23 mouse cellular contexts compared by ENCODE assay signal in genomic region chr9:92360691-92361310, GRCm38 (mm10). TPM values are rescaled to one million over a fixed set of nuclear protein-coding genes. Genes with fewer than 3 reads are reported as not detected.
DNase-seq lines count a peak whose midpoint lies in the region; ATAC-seq lines count a peak whose summit lies in the region.
"Had no signal": no experiment of that assay in that cellular context is flagged by ENCODE, and none has a peak within 500 bp of the region (broad histone marks: within the 10 kb centered on the region; RNA-seq: fewer than 3 reads in every experiment).

No protein-coding gene starts in this region.

- no peaks in the 10 kb centered on the region for H3K9me3 ChIP-seq in hindbrain, embryonic 12.5 days (replicated peaks)
- H3K9me3 ChIP-seq in hindbrain, embryonic 10.5 days, result no peaks in the 10 kb centered on the region
- H3K9me3 ChIP-seq in neural tube, embryonic 15.5 days (replicated peaks), result no peaks in the 10 kb centered on the region
- no peaks in the 10 kb centered on the region for H3K9me3 ChIP-seq in limb, embryonic 10.5 days (replicated peaks)
- H3K9me3 ChIP-seq: embryonic facial prominence, embryonic 10.5 days; forebrain, embryonic 10.5 days; heart, embryonic 10.5 days; hindbrain, embryonic 15.5 days had no signal

- no peaks in the 10 kb centered on the region for H3K36me3 ChIP-seq in hindbrain, embryonic 12.5 days
- no peaks in the 10 kb centered on the region for H3K36me3 ChIP-seq in hindbrain, embryonic 10.5 days
- H3K36me3 ChIP-seq in neural tube, embryonic 15.5 days, result no peaks in the 10 kb centered on the region
- H3K36me3 ChIP-seq in limb, embryonic 10.5 days, result no peaks in the 10 kb centered on the region
- H3K36me3 ChIP-seq: embryonic facial prominence, embryonic 10.5 days; forebrain, embryonic 10.5 days; heart, embryonic 10.5 days; hindbrain, embryonic 15.5 days had no signal

- H3K27ac ChIP-seq in hindbrain, embryonic 12.5 days, result no peak overlapping the region
- H3K27ac ChIP-seq in hindbrain, embryonic 10.5 days, result no peak overlapping the region
- no peak overlapping the region for H3K27ac ChIP-seq in neural tube, embryonic 15.5 days (replicated peaks)
- no peak overlapping the region for H3K27ac ChIP-seq in limb, embryonic 10.5 days
- H3K27ac ChIP-seq: embryonic facial prominence, embryonic 10.5 days; forebrain, embryonic 10.5 days; heart, embryonic 10.5 days; hindbrain, embryonic 15.5 days had no signal

- no peaks in the 10 kb centered on the region for H3K4me1 ChIP-seq in hindbrain, embryonic 12.5 days
- no peaks in the 10 kb centered on the region for H3K4me1 ChIP-seq in hindbrain, embryonic 10.5 days (replicated peaks)
- no peaks in the 10 kb centered on the region for H3K4me1 ChIP-seq in neural tube, embryonic 15.5 days
- no peaks in the 10 kb centered on the region for H3K4me1 ChIP-seq in limb, embryonic 10.5 days
- H3K4me1 ChIP-seq: embryonic facial prominence, embryonic 10.5 days; forebrain, embryonic 10.5 days; heart, embryonic 10.5 days; hindbrain, embryonic 15.5 days had no signal

- peak; percentile 46; the same call in 1 of the 2 replicates for ATAC-seq in hindbrain, embryonic 12.5 days (ENCODE audit: low FRiP score)
- peak; percentile 59; the same call in 1 of the 2 replicates for ATAC-seq in neural tube, embryonic 15.5 days (ENCODE audit: low FRiP score)
- ATAC-seq: forebrain, embryonic 14.5 days had no signal

- no peaks in the 10 kb centered on the region for H3K27me3 ChIP-seq in hindbrain, embryonic 12.5 days
- no peaks in the 10 kb centered on the region for H3K27me3 ChIP-seq in hindbrain, embryonic 10.5 days (ENCODE audit: insufficient read depth, poor library complexity, severe bottlenecking)
- no peaks in the 10 kb centered on the region for H3K27me3 ChIP-seq in neural tube, embryonic 15.5 days (replicated peaks)
- H3K27me3 ChIP-seq in limb, embryonic 10.5 days (ENCODE audit: low read depth, poor library complexity, severe bottlenecking), result no peaks in the 10 kb centered on the region
- H3K27me3 ChIP-seq: hindbrain, embryonic 15.5 days had no signal

- WGBS in hindbrain, embryonic 12.5 days, result 54% methylated on average over 1 of the region's 1 CpGs
- WGBS in hindbrain, embryonic 10.5 days, result 71% methylated on average over 1 of the region's 1 CpGs
- WGBS in neural tube, embryonic 15.5 days, result 16% methylated on average over 1 of the region's 1 CpGs
- 89% methylated on average over 1 of the region's 1 CpGs for WGBS in limb, embryonic 10.5 days

- no peak for DNase-seq in hindbrain, embryonic 10.5 days (ENCODE audit: low spot score)
- peak; percentile 23 for DNase-seq in retina, postnatal 1 day
- no peak for DNase-seq in retina, embryonic 14.5 days (ENCODE audit: low spot score)
- DNase-seq in mesoderm, embryonic 11.5 days (ENCODE audit: low read depth, low spot score), result peak; percentile 60
- no peak for DNase-seq in thymus, postnatal 0 days (ENCODE audit: low spot score)
- no peak for DNase-seq in limb, embryonic 10.5 days (ENCODE audit: low spot score)
- DNase-seq: adrenal gland, adult 8-10 months; adrenal gland, postnatal 36 days; cerebellum, adult 2 months; cerebellum, postnatal 10 days; gastrocnemius, postnatal 36 days; heart, adult 18-20 months; heart, postnatal 14 days had no signal

- no peak overlapping the region for H3K9ac ChIP-seq in hindbrain, embryonic 12.5 days
- no peak overlapping the region for H3K9ac ChIP-seq in neural tube, embryonic 15.5 days (replicated peaks)
- H3K9ac ChIP-seq: hindbrain, embryonic 15.5 days had no signal

- no peak overlapping the region for H3K4me3 ChIP-seq in hindbrain, embryonic 12.5 days
- H3K4me3 ChIP-seq in hindbrain, embryonic 10.5 days, result no peak overlapping the region
- no peak overlapping the region for H3K4me3 ChIP-seq in neural tube, embryonic 15.5 days (replicated peaks)
- H3K4me3 ChIP-seq in limb, embryonic 10.5 days, result no peak overlapping the region
- H3K4me3 ChIP-seq: embryonic facial prominence, embryonic 10.5 days; forebrain, embryonic 10.5 days; heart, embryonic 10.5 days; hindbrain, embryonic 15.5 days had no signal

- H3K4me2 ChIP-seq in hindbrain, embryonic 12.5 days (replicated peaks), result no peak overlapping the region
- no peak overlapping the region for H3K4me2 ChIP-seq in neural tube, embryonic 15.5 days
- H3K4me2 ChIP-seq: hindbrain, embryonic 15.5 days had no signal

RNA-seq across cellular contexts. Expression of gene 1700057G04Rik, which starts 51.6 kb away (rescaled TPM):
- not detected in 2 replicates for polyA plus RNA-seq in hindbrain, embryonic 12.5 days (2016; fragmentation: Nextera tagmentation; extraction: Ambion mirVana)
- not detected in 2 replicates for polyA plus RNA-seq in hindbrain, embryonic 10.5 days (2016; fragmentation: Nextera tagmentation; extraction: Ambion mirVana)
- polyA plus RNA-seq in neural tube, embryonic 15.5 days (2015; fragmentation: Nextera tagmentation; extraction: Ambion mirVana), result not detected in 2 replicates
- polyA plus RNA-seq in thymus, postnatal 0 days (2015; fragmentation: Nextera tagmentation; extraction: Ambion mirVana), result not detected in 2 replicates
- polyA plus RNA-seq in limb, embryonic 10.5 days (2016; fragmentation: Nextera tagmentation; extraction: Ambion mirVana), result not detected in 2 replicates
- polyA plus RNA-seq: cerebellum, adult 2 months; embryonic facial prominence, embryonic 10.5 days; embryonic facial prominence, embryonic 14.5 days; forebrain, embryonic 10.5 days; forebrain, embryonic 14.5 days; heart, embryonic 10.5 days; heart, embryonic 14.5 days; hindbrain, embryonic 15.5 days; intestine, embryonic 14.5 days had no signal

Comparison
In these comparisons a context has a peak if more than half of its experiments do, and no peak if none do; other contexts are left out.
1. DNase-seq: peak in retina, postnatal 1 day (single experiment) and mesoderm, embryonic 11.5 days (single experiment); none in hindbrain, embryonic 10.5 days (single experiment), retina, embryonic 14.5 days (single experiment), thymus, postnatal 0 days (single experiment) and limb, embryonic 10.5 days (single experiment).